Mouse (Mus musculus) midbrain, embryonic 12.5 days (tissue): Measurements from ENCODE around the gene Tnp2. TPM values are rescaled to one million over a fixed set of nuclear protein-coding genes. Genes with fewer than 3 reads are reported as not detected.

ENCODE experiments used
- ATAC-seq: fragments of 200-750 bp; cut with Nextera tagmentation; 2 replicates; pipeline ENCODE4 v1.8.0; 2017; ENCODE audit warnings: low read depth, moderate TSS enrichment, moderate library complexity; ENCODE audit not compliant: low FRiP score
- H3K27ac ChIP-seq: fragments of 300-500 bp; sonication (generic); replicated peaks from 2 replicates; pipeline ENCODE4 v1.5.1; 2016; ENCODE audit warnings: mild to moderate bottlenecking
- H3K27me3 ChIP-seq: fragments of 300-500 bp; sonication (generic); 2 replicates; pipeline ENCODE4 v1.6.1; 2016; ENCODE audit warnings: mild to moderate bottlenecking
- H3K36me3 ChIP-seq: fragments of 300-500 bp; sonication (generic); 2 replicates; pipeline ENCODE4 v1.6.1; 2016
- H3K4me1 ChIP-seq: fragments of 300-500 bp; sonication (generic); 2 replicates; pipeline ENCODE4 v1.6.1; 2016
- H3K4me2 ChIP-seq: fragments of 300-500 bp; sonication (generic); replicated peaks from 2 replicates; pipeline ENCODE4 v1.6.1; 2016; ENCODE audit warnings: mild to moderate bottlenecking, moderate library complexity
- H3K4me3 ChIP-seq: fragments of 300-500 bp; sonication (generic); 2 replicates; pipeline ENCODE4 v1.5.1; 2016; ENCODE audit warnings: mild to moderate bottlenecking
- H3K9ac ChIP-seq: fragments of 300-500 bp; sonication (generic); replicated peaks from 2 replicates; pipeline ENCODE4 v1.6.1; 2016; ENCODE audit warnings: mild to moderate bottlenecking, moderate library complexity
- H3K9me3 ChIP-seq: fragments of 300-500 bp; sonication (generic); 2 replicates; pipeline ENCODE4 v1.6.1; 2016; ENCODE audit warnings: mild to moderate bottlenecking
- WGBS: fragments of 180-500 bp; shearing (Covaris S2); methylation state at CpG from one replicate; pipeline ENCODE4 v1.1.7; 2016; 5-methylcytosine and 5-hydroxymethylcytosine counted together
- polyA plus RNA-seq: library from polyadenylated mRNA; unstranded; fragments of >200 nt; fragmentation: Nextera tagmentation; extraction: Ambion mirVana; gene quantifications from 2 replicates; pipeline ENCODE4 v1.2.1, GENCODE M21; 2016

Gene Tnp2
- polyA plus RNA-seq, 1 experiment from 2014 or later = not detected

GRCm38 (mm10) chr16:10786782-10787547 is 1.5 kb downstream of the Tnp2 start:
- Histone ChIP-seq H3K27ac (no peak overlapping the region), H3K4me1 (peaks cover 28% of the 10 kb centered on the region)

GRCm38 (mm10) chr16:10786288-10786687 is 2.2 kb downstream of the Tnp2 start:
- H3K9ac ChIP-seq = peak overlapping the region; percentile 69
- ATAC-seq = peak; percentile 35
- WGBS = 3% methylated on average over 9 of the region's 9 CpGs
- H3K36me3 ChIP-seq = no peaks in the 10 kb centered on the region
- no peaks in the 10 kb centered on the region for H3K9me3 ChIP-seq
- H3K4me1 ChIP-seq = peaks cover 28% of the 10 kb centered on the region
- H3K4me3 ChIP-seq = peak overlapping the region; percentile 70
- peak overlapping the region; percentile 84 for H3K27ac ChIP-seq
- peak overlapping the region; percentile 99 for H3K4me2 ChIP-seq
- peaks cover 27% of the 10 kb centered on the region for H3K27me3 ChIP-seq

More at GRCm38 (mm10) chr16:10786782-10787547, 1.5 kb downstream of the Tnp2 start:
- WGBS = 70% methylated on average over 4 of the region's 4 CpGs
- Histone ChIP-seq H3K9ac (no peak overlapping the region), H3K36me3 (no peaks in the 10 kb centered on the region), H3K9me3 (no peaks in the 10 kb centered on the region), H3K27me3 (peaks cover 27% of the 10 kb centered on the region), H3K4me3 (no peak overlapping the region), H3K4me2 (0 out of 2 replicates have a peak overlapping the region, but pooled peaks have one; percentile 99)
- no peak for ATAC-seq

GRCm38 (mm10) chr16:10785371-10786231 is 2.9 kb downstream of the Tnp2 start, which contains the start of gene Socs1:
Socs1 (minus strand) TSS chr16:10785536.
- WGBS = under 1% methylated on average over 58 of the region's 59 CpGs
- peak within 1 kb of the TSS; percentile 84 for H3K27ac ChIP-seq

GRCm38 (mm10) chr16:10784793-10785370 is 3.6 kb downstream of the Tnp2 start:
- H3K4me3 ChIP-seq = peak overlapping the region; percentile 70
- peaks cover 28% of the 10 kb centered on the region for H3K4me1 ChIP-seq
- no peaks in the 10 kb centered on the region for H3K9me3 ChIP-seq
- no peaks in the 10 kb centered on the region for H3K36me3 ChIP-seq
- peak overlapping the region; percentile 99 for H3K4me2 ChIP-seq
- under 1% methylated on average over 50 of the region's 55 CpGs for whole genome bisulfite sequencing
- H3K27ac ChIP-seq = peak overlapping the region; percentile 84
- peaks cover 27% of the 10 kb centered on the region for H3K27me3 ChIP-seq
- H3K9ac ChIP-seq = peak overlapping the region; percentile 69
- ATAC-seq = peak; percentile 82

More at GRCm38 (mm10) chr16:10785371-10786231, 2.9 kb downstream of the Tnp2 start, which contains the start of gene Socs1:
- Histone ChIP-seq H3K4me2 (peak within 1 kb of the TSS; percentile 99), H3K27me3 (peaks cover 27% of the 10 kb centered on the region), H3K9me3 (no peaks in the 10 kb centered on the region), H3K4me3 (peak within 1 kb of the TSS; percentile 70), H3K36me3 (no peaks in the 10 kb centered on the region), H3K9ac (peak within 1 kb of the TSS; percentile 69), H3K4me1 (peaks cover 28% of the 10 kb centered on the region)
- ATAC-seq = peak; percentile 87

- ATAC-seq = peak; percentile 3
- peak overlapping the region; percentile 70 for H3K4me3 ChIP-seq
- H3K4me1 ChIP-seq = peaks cover 28% of the 10 kb centered on the region
- peak overlapping the region; percentile 69 for H3K9ac ChIP-seq
- WGBS = 5% methylated on average over 76 of the region's 81 CpGs
- peak overlapping the region; percentile 99 for H3K4me2 ChIP-seq
- H3K27ac ChIP-seq = no peak overlapping the region
- H3K9me3 ChIP-seq = no peaks in the 10 kb centered on the region
- peaks cover 27% of the 10 kb centered on the region for H3K27me3 ChIP-seq
- H3K36me3 ChIP-seq = no peaks in the 10 kb centered on the region
Observed at GRCm38 (mm10) chr16:10783883-10784792, 4.3 kb downstream of the Tnp2 start.

- Histone ChIP-seq H3K27ac (no peak overlapping the region), H3K4me3 (no peak overlapping the region), H3K36me3 (no peaks in the 10 kb centered on the region), H3K4me2 (0 out of 2 replicates have a peak overlapping the region, but pooled peaks have one; percentile 99), H3K4me1 (peaks cover 28% of the 10 kb centered on the region), H3K27me3 (peaks cover 27% of the 10 kb centered on the region), H3K9me3 (no peaks in the 10 kb centered on the region), H3K9ac (no peak overlapping the region)
- 70% methylated on average over 8 of the region's 8 CpGs for WGBS
- ATAC-seq = no peak
Observed at GRCm38 (mm10) chr16:10783451-10783850, 5.0 kb downstream of the Tnp2 start.

- H3K9me3 ChIP-seq = no peaks in the 10 kb centered on the region
- no peak overlapping the region for H3K4me3 ChIP-seq
- no peak overlapping the region for H3K4me2 ChIP-seq
- peaks cover 27% of the 10 kb centered on the region for H3K27me3 ChIP-seq
- no peak for ATAC-seq
- H3K4me1 ChIP-seq = peaks cover 28% of the 10 kb centered on the region
- H3K27ac ChIP-seq = no peak overlapping the region
- no peaks in the 10 kb centered on the region for H3K36me3 ChIP-seq
- no peak overlapping the region for H3K9ac ChIP-seq
- 56% methylated on average over 1 of the region's 1 CpGs for WGBS
Observed at GRCm38 (mm10) chr16:10783152-10783434, 5.4 kb downstream of the Tnp2 start.

GRCm38 (mm10) chr16:10782377-10783151 is 5.9 kb downstream of the Tnp2 start:
- ATAC-seq = no peak
- H3K4me1 ChIP-seq = peaks cover 28% of the 10 kb centered on the region
- no peak overlapping the region for H3K27ac ChIP-seq
- H3K36me3 ChIP-seq = no peaks in the 10 kb centered on the region
- H3K9me3 ChIP-seq = no peaks in the 10 kb centered on the region
- H3K4me2 ChIP-seq = no peak overlapping the region
- H3K4me3 ChIP-seq = no peak overlapping the region
- WGBS = 39% methylated on average over 6 of the region's 6 CpGs
- 0 out of 2 replicates have a peak overlapping the region, but pooled peaks have one; percentile 5 for H3K9ac ChIP-seq
- peaks cover 27% of the 10 kb centered on the region for H3K27me3 ChIP-seq

- H3K4me3 ChIP-seq = no peak overlapping the region
- no peak overlapping the region for H3K4me2 ChIP-seq
- no peaks in the 10 kb centered on the region for H3K9me3 ChIP-seq
- no peaks in the 10 kb centered on the region for H3K36me3 ChIP-seq
- no peak for ATAC-seq
- peaks cover 27% of the 10 kb centered on the region for H3K27me3 ChIP-seq
- 43% methylated on average over 9 of the region's 9 CpGs for WGBS
- no peak overlapping the region for H3K9ac ChIP-seq
- H3K27ac ChIP-seq = no peak overlapping the region
- peaks cover 28% of the 10 kb centered on the region for H3K4me1 ChIP-seq
Observed at GRCm38 (mm10) chr16:10781862-10782371, 6.5 kb downstream of the Tnp2 start.

GRCm38 (mm10) chr16:10780631-10781120 is 7.8 kb downstream of the Tnp2 start:
- H3K4me2 ChIP-seq = no peak overlapping the region
- no peaks in the 10 kb centered on the region for H3K36me3 ChIP-seq
- peaks cover 27% of the 10 kb centered on the region for H3K27me3 ChIP-seq
- H3K9ac ChIP-seq = no peak overlapping the region
- H3K9me3 ChIP-seq = no peaks in the 10 kb centered on the region
- ATAC-seq = no peak
- H3K27ac ChIP-seq = no peak overlapping the region
- no peak overlapping the region for H3K4me3 ChIP-seq
- H3K4me1 ChIP-seq = peaks cover 19% of the 10 kb centered on the region
- WGBS = 77% methylated on average over 5 of the region's 5 CpGs
